9 mouse cellular contexts compared by ENCODE assay signal in genomic region chr4:4920256-4920655, GRCm38 (mm10).
"Had no signal": no experiment of that assay in that cellular context is flagged by ENCODE, and none has a peak within 500 bp of the region (broad histone marks: within the 10 kb centered on the region; RNA-seq: fewer than 3 reads in every experiment).

No protein-coding gene starts in this region.

- ATAC-seq: intestine, embryonic 15.5 days; lung, postnatal 0 days; midbrain, embryonic 13.5 days had no signal

- DNase-seq: kidney, adult 18-20 months; kidney, postnatal 10 days; kidney, postnatal 4 days; lung, adult 2 months; lung, postnatal 36 days; thymus, postnatal 4 days had no signal
